Mouse (Mus musculus): Measurements from ENCODE around the gene Wdr1. TPM values are rescaled to one million over a fixed set of nuclear protein-coding genes. Genes with fewer than 3 reads are reported as not detected.

Wdr1 gene
- polyA plus RNA-seq, 1 experiment: 130 TPM

GRCm38 (mm10) chr5:38498479-38498878 lies 64.5 kb downstream of the Wdr1 start:
- no peak overlapping the region for H3K4me3 ChIP-seq
- H3ac ChIP-seq (ENCODE audit: control insufficient read depth, insufficient read length): no peak overlapping the region
- no peak overlapping the region for H3K4me2 ChIP-seq (ENCODE audit: low read depth)
- H3K79me2 ChIP-seq (ENCODE audit: control insufficient read depth, insufficient read depth): no peaks in the 10 kb centered on the region
- TF ChIP-seq MYOD1 (IDR thresholded peaks at IDR 0.05; ENCODE audit: control insufficient read depth in 1 of 3, insufficient read length in 2 of 3, low read depth in 2 of 3) (no peak), TCF3 (IDR thresholded peaks at IDR 0.05; ENCODE audit: insufficient read length, low read depth) (no peak), CEBPB (IDR thresholded peaks at IDR 0.05; ENCODE audit: insufficient read depth, poor library complexity, severe bottlenecking) (no peak), SRF (IDR thresholded peaks at IDR 0.05; ENCODE audit: control insufficient read depth, insufficient read length, low read depth) (no peak), POLR2AphosphoS2 (IDR thresholded peaks at IDR 0.05; ENCODE audit: insufficient read length, low read depth) (no peak), POLR2A (IDR thresholded peaks at IDR 0.05; ENCODE audit: insufficient read length, low read depth) (no peak), REST (IDR thresholded peaks at IDR 0.05; ENCODE audit: insufficient read depth, insufficient read length) (no peak), E2F4 (IDR thresholded peaks at IDR 0.05; ENCODE audit: insufficient read depth) (no peak), TCF12 (IDR thresholded peaks at IDR 0.05; ENCODE audit: insufficient read depth, poor library complexity, severe bottlenecking) (no peak), USF1 (IDR thresholded peaks at IDR 0.05; ENCODE audit: low read depth) (no peak), MYOG (IDR thresholded peaks at IDR 0.05; ENCODE audit: control insufficient read depth in 1 of 3, insufficient read depth in 1 of 3, insufficient read length in 2 of 3, low read depth in 2 of 3) (no peak), MAX (IDR thresholded peaks at IDR 0.05; ENCODE audit: low read depth) (no peak)
- H3K27me3 ChIP-seq (ENCODE audit: control insufficient read depth, insufficient read depth, insufficient read length): peaks cover 14% of the 10 kb centered on the region
- H3K36me3 ChIP-seq (ENCODE audit: control insufficient read depth, insufficient read depth): no peaks in the 10 kb centered on the region

- Histone ChIP-seq H3K4me3 (no peak overlapping the region), H3ac (ENCODE audit: control insufficient read depth, insufficient read length) (no peak overlapping the region), H3K27me3 (ENCODE audit: control insufficient read depth, insufficient read depth, insufficient read length) (peaks cover 5% of the 10 kb centered on the region), H3K4me2 (ENCODE audit: low read depth) (no peak overlapping the region), H3K36me3 (ENCODE audit: control insufficient read depth, insufficient read depth) (no peaks in the 10 kb centered on the region), H3K79me2 (ENCODE audit: control insufficient read depth, insufficient read depth) (no peaks in the 10 kb centered on the region)
- TF ChIP-seq TCF3 (IDR thresholded peaks at IDR 0.05; ENCODE audit: insufficient read length, low read depth) (no peak), TCF12 (IDR thresholded peaks at IDR 0.05; ENCODE audit: insufficient read depth, poor library complexity, severe bottlenecking) (no peak), MAX (IDR thresholded peaks at IDR 0.05; ENCODE audit: low read depth) (no peak), SRF (IDR thresholded peaks at IDR 0.05; ENCODE audit: control insufficient read depth, insufficient read length, low read depth) (no peak)
Measured at GRCm38 (mm10) chr5:38496491-38497057, 66.4 kb downstream of the Wdr1 start.

- Histone ChIP-seq H3K79me2 (ENCODE audit: control insufficient read depth, insufficient read depth) (no peaks in the 10 kb centered on the region), H3ac (ENCODE audit: control insufficient read depth, insufficient read length) (no peak overlapping the region), H3K27me3 (ENCODE audit: control insufficient read depth, insufficient read depth, insufficient read length) (peaks cover 6% of the 10 kb centered on the region), H3K36me3 (ENCODE audit: control insufficient read depth, insufficient read depth) (no peaks in the 10 kb centered on the region), H3K4me3 (no peak overlapping the region), H3K4me2 (ENCODE audit: low read depth) (no peak overlapping the region)
- TF ChIP-seq E2F4 (IDR thresholded peaks at IDR 0.05; ENCODE audit: insufficient read depth) (no peak), CEBPB (IDR thresholded peaks at IDR 0.05; ENCODE audit: insufficient read depth, poor library complexity, severe bottlenecking) (no peak), TCF3 (IDR thresholded peaks at IDR 0.05; ENCODE audit: insufficient read length, low read depth) (no peak), MAX (IDR thresholded peaks at IDR 0.05; ENCODE audit: low read depth) (no peak), REST (IDR thresholded peaks at IDR 0.05; ENCODE audit: insufficient read depth, insufficient read length) (no peak)
Measured at GRCm38 (mm10) chr5:38493890-38494289, 69.1 kb downstream of the Wdr1 start.

GRCm38 (mm10) chr5:38491763-38492162 lies 71.3 kb downstream of the Wdr1 start:
- no peak overlapping the region for H3K4me2 ChIP-seq (ENCODE audit: low read depth)
- no peak overlapping the region for H3K4me3 ChIP-seq
- H3ac ChIP-seq (ENCODE audit: control insufficient read depth, insufficient read length): no peak overlapping the region
- peaks cover 6% of the 10 kb centered on the region for H3K27me3 ChIP-seq (ENCODE audit: control insufficient read depth, insufficient read depth, insufficient read length)
- H3K36me3 ChIP-seq (ENCODE audit: control insufficient read depth, insufficient read depth): no peaks in the 10 kb centered on the region
- TF ChIP-seq TCF3 (IDR thresholded peaks at IDR 0.05; ENCODE audit: insufficient read length, low read depth) (no peak), MAX (IDR thresholded peaks at IDR 0.05; ENCODE audit: low read depth) (no peak), POLR2A (IDR thresholded peaks at IDR 0.05; ENCODE audit: insufficient read length, low read depth) (no peak), CEBPB (IDR thresholded peaks at IDR 0.05; ENCODE audit: insufficient read depth, poor library complexity, severe bottlenecking) (no peak), MYOD1 (IDR thresholded peaks at IDR 0.05; ENCODE audit: control insufficient read depth in 1 of 3, insufficient read length in 2 of 3, low read depth in 2 of 3) (no peak), TCF12 (IDR thresholded peaks at IDR 0.05; ENCODE audit: insufficient read depth, poor library complexity, severe bottlenecking) (no peak), SRF (IDR thresholded peaks at IDR 0.05; ENCODE audit: control insufficient read depth, insufficient read length, low read depth) (no peak), MYOG (IDR thresholded peaks at IDR 0.05; ENCODE audit: control insufficient read depth in 1 of 3, insufficient read depth in 1 of 3, insufficient read length in 2 of 3, low read depth in 2 of 3) (no peak), REST (IDR thresholded peaks at IDR 0.05; ENCODE audit: insufficient read depth, insufficient read length) (no peak), E2F4 (IDR thresholded peaks at IDR 0.05; ENCODE audit: insufficient read depth) (no peak), USF1 (IDR thresholded peaks at IDR 0.05; ENCODE audit: low read depth) (no peak), POLR2AphosphoS2 (IDR thresholded peaks at IDR 0.05; ENCODE audit: insufficient read length, low read depth) (no peak)
- H3K79me2 ChIP-seq (ENCODE audit: control insufficient read depth, insufficient read depth): no peaks in the 10 kb centered on the region

GRCm38 (mm10) chr5:38489739-38490138 lies 73.3 kb downstream of the Wdr1 start:
- Histone ChIP-seq H3K4me2 (ENCODE audit: low read depth) (no peak overlapping the region), H3K4me3 (no peak overlapping the region), H3K36me3 (ENCODE audit: control insufficient read depth, insufficient read depth) (no peaks in the 10 kb centered on the region), H3K79me2 (ENCODE audit: control insufficient read depth, insufficient read depth) (no peaks in the 10 kb centered on the region), H3K27me3 (ENCODE audit: control insufficient read depth, insufficient read depth, insufficient read length) (peaks cover 6% of the 10 kb centered on the region), H3ac (ENCODE audit: control insufficient read depth, insufficient read length) (no peak overlapping the region)
- TF ChIP-seq TCF3 (IDR thresholded peaks at IDR 0.05; ENCODE audit: insufficient read length, low read depth) (no peak), MYOD1 (IDR thresholded peaks at IDR 0.05; ENCODE audit: control insufficient read depth in 1 of 3, insufficient read length in 2 of 3, low read depth in 2 of 3) (no peak), MAX (IDR thresholded peaks at IDR 0.05; ENCODE audit: low read depth) (no peak), POLR2AphosphoS2 (IDR thresholded peaks at IDR 0.05; ENCODE audit: insufficient read length, low read depth) (no peak), CEBPB (IDR thresholded peaks at IDR 0.05; ENCODE audit: insufficient read depth, poor library complexity, severe bottlenecking) (no peak)

Measured in myocyte (in vitro differentiated cells).